Mouse (Mus musculus) cortical plate, adult 2 months (tissue): Measurements from ENCODE around the gene Scap. TPM values are rescaled to one million over a fixed set of nuclear protein-coding genes. Genes with fewer than 3 reads are reported as not detected.
A peak's percentile ranks its signal among the peaks of the same experiment; 100 is the strongest.
"Not testable (repeated sequence)": the region's sequence is repeated elsewhere in the genome, so short reads cannot be mapped to it uniquely, and the experiment has no call there.

Experiments used
- H3K27ac ChIP-seq: fragments of 200-500 bp; 2 replicates; pipeline ENCODE4 v1.5.1; 2012; ENCODE audit warnings: low read length, control low read depth, inconsistent platforms; ENCODE audit not compliant: insufficient read depth
- H3K4me1 ChIP-seq: fragments of 200-500 bp; 2 replicates; pipeline ENCODE4 v1.6.1; 2011; ENCODE audit warnings: low read length; ENCODE audit not compliant: control insufficient read depth, insufficient read depth
- H3K4me3 ChIP-seq: fragments of 200-500 bp; 2 replicates; pipeline ENCODE4 v1.5.1; 2011; ENCODE audit warnings: mild to moderate bottlenecking, low read length, control low read depth; ENCODE audit not compliant: insufficient read depth
- CTCF ChIP-seq: fragments of 200-500 bp; IDR thresholded peaks from 2 replicates; pipeline ENCODE4 v1.5.1; 2011; ENCODE audit warnings: mild to moderate bottlenecking, control low read depth, low read length; ENCODE audit not compliant: insufficient read depth; ENCODE audit errors: extremely low read depth
- POLR2A ChIP-seq: fragments of 200-500 bp; IDR thresholded peaks from 2 replicates; pipeline ENCODE4 v1.6.1; 2011; ENCODE audit warnings: mild to moderate bottlenecking, low read length, control low read depth; ENCODE audit not compliant: insufficient read depth; ENCODE audit errors: extremely low read depth
- polyA plus RNA-seq: library from polyadenylated mRNA; depleted of rRNA; stranded (reverse); fragments of >200 nt; gene quantifications from 2 replicates; pipeline ENCODE4 v1.2.3, GENCODE M21; 2012

The Scap gene
- polyA plus RNA-seq, 1 experiment, result 44.6 TPM

- TF ChIP-seq CTCF (no peak), POLR2A (no peak)
- no peak overlapping the region for H3K27ac ChIP-seq
- H3K4me1 ChIP-seq, result peaks cover 3% of the 10 kb centered on the region; the same call in 1 of the 2 replicates
- no peak overlapping the region for H3K4me3 ChIP-seq
Observed at GRCm38 (mm10) chr9:110329655-110330054, 3.4 kb upstream of the Scap start.

DNA sequence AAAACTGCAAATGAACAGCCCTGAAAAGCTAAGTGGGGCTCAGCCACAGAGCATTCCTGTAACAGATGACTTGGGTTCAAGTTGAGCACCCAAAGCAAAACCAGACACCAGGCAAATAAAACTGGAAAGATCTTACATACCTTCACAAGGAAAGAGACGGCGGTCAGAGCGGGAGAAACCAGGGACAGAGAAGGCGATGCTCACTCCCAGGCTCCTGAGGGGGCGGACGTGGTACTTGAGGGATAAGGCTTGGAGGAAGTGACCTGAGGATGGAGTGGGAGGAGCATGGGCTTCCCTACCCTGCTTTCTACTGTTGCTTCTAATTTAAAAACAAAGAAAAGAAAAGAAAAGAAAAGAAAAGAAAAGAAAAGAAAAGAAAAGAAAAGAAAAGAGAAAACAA lies 2.7 kb upstream of the Scap start:
- no peak overlapping the region for H3K4me3 ChIP-seq
- peaks cover 6% of the 10 kb centered on the region for H3K4me1 ChIP-seq
- TF ChIP-seq CTCF (no peak), POLR2A (no peak)
- H3K27ac ChIP-seq, result no peak overlapping the region

DNA sequence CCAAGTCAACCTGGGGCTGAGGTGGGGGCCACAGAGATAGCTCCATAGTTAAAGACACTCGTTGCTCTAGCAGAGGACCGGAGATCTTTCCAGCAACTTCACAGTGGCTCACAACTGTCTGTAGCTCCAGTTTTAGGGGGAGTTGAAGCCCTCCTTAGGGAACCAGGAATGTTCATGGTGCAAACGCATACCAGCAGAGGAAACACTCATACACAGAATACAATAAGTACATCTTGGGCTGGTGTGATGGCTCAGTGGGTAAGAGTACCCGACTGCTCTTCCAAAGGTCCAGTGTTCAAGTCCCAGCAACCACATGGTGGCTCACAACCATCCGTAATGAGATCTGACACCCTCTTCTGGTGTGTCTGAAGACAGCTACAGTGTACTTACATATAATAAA lies 2.2 kb upstream of the Scap start:
- H3K4me1 ChIP-seq, H3K27ac ChIP-seq, H3K4me3 ChIP-seq: not testable (repeated sequence)

DNA sequence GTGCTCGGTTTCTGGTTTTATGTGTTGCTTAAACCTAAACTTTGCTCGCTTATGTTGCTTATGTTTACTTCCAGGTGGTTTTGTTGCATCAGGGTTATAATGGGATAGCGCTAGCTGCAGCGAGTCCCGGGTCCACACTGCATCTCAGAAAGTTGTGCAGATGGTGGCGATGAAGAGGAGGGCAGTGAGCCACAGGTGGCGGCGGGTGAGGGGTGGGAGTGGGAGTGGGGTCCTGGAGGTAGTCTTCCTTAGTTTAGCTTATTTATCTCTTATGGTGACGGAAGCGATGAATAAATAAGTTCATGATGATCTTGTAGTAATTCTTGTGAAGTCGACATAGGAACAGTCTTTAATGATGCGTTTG lies 790 bp downstream of the Scap start:
- TF ChIP-seq POLR2A (no peak), CTCF (no peak)
- Histone ChIP-seq H3K4me1 (peaks cover 8% of the 10 kb centered on the region), H3K27ac (no peak overlapping the region), H3K4me3 (peak overlapping the region; percentile 83)

- no peak overlapping the region; the same call in 1 of the 2 replicates for H3K4me3 ChIP-seq
- 0 out of 2 replicates have a peak overlapping the region, but pooled peaks have one; percentile 24 for H3K27ac ChIP-seq
- no peak for TF ChIP-seq POLR2A
- TF ChIP-seq CTCF, result no peak
Observed at GRCm38 (mm10) chr9:110334849-110335248, 1.8 kb downstream of the Scap start.

GRCm38 (mm10) chr9:110340037-110340750 lies 7.1 kb downstream of the Scap start:
- no peak for TF ChIP-seq POLR2A
- TF ChIP-seq CTCF, result no peak
- Histone ChIP-seq H3K27ac (no peak overlapping the region), H3K4me3 (no peak overlapping the region)

More at GRCm38 (mm10) chr9:110334849-110335248, 1.8 kb downstream of the Scap start:
- peaks cover 8% of the 10 kb centered on the region for H3K4me1 ChIP-seq

DNA sequence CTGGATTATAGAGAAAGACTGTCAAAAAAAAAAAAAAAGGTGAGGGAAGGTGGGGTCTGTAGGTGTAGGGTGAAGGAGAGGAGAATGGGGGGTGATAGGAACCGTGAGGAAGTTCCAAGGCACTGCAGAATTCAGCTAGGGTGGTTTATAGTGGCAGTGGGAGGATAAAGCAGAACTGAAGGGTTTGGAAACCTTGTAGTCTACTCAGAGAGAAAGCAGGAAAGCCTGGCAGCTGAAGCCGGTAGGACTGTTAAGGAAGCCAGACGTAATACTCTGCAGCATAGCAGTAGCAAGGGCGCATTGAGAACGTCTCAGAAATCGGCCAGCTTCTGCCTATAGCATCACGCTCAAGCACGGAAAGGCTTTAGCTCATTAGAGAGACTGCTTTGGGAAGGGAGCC lies 8.9 kb downstream of the Scap start:
- peaks cover 2% of the 10 kb centered on the region; the same call in 1 of the 2 replicates for H3K4me1 ChIP-seq
- TF ChIP-seq POLR2A (no peak), CTCF (no peak)
- H3K27ac ChIP-seq, result no peak overlapping the region
- H3K4me3 ChIP-seq, result no peak overlapping the region

More at GRCm38 (mm10) chr9:110340037-110340750, 7.1 kb downstream of the Scap start:
- peaks cover 2% of the 10 kb centered on the region; the same call in 1 of the 2 replicates for H3K4me1 ChIP-seq

DNA sequence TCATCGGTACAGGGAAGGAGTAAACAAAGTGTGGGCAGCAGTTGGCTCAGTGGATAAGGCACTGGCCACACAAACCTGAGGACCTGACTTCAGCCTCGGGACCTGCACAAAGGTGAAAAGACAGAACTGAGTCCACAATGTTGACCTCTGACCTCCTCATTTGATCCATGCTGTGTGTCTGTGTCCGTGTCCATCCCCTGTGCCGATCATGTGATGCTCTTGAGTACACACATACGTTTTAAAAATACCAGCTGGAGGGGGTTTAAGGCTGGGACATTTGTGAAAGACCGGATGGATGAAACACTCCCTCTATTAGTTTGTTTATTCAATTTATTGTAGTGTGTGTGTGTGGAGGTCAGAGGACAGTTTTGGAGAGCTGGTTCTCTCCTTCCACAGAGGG lies 10.7 kb downstream of the Scap start:
- no peak overlapping the region for H3K4me3 ChIP-seq
- no peaks in the 10 kb centered on the region for H3K4me1 ChIP-seq
- TF ChIP-seq CTCF (no peak), POLR2A (no peak)
- H3K27ac ChIP-seq, result no peak overlapping the region

GRCm38 (mm10) chr9:110345057-110345739 lies 12.1 kb downstream of the Scap start:
- Histone ChIP-seq H3K27ac (no peak overlapping the region), H3K4me1 (no peaks in the 10 kb centered on the region), H3K4me3 (no peak overlapping the region)
- no peak for TF ChIP-seq POLR2A
- no peak for TF ChIP-seq CTCF

- TF ChIP-seq POLR2A (no peak), CTCF (no peak)
- Histone ChIP-seq H3K4me1 (peaks cover 2% of the 10 kb centered on the region; the same call in 1 of the 2 replicates), H3K27ac (no peak overlapping the region), H3K4me3 (no peak overlapping the region)
Observed at GRCm38 (mm10) chr9:110348899-110349298, 15.8 kb downstream of the Scap start.
